Mouse (Mus musculus) forebrain, embryonic 16.5 days (tissue): ENCODE data around the gene Tdrd9. TPM values are rescaled to one million over a fixed set of nuclear protein-coding genes. Genes with fewer than 3 reads are reported as not detected.

Experiments used
- ATAC-seq: fragments of 200-750 bp; cut with Nextera tagmentation; 2 replicates; pipeline ENCODE4 v1.8.0; 2017; ENCODE audit warnings: mild to moderate bottlenecking, moderate library complexity
- H3K27ac ChIP-seq: fragments of 300-500 bp; sonication (generic); 2 replicates; pipeline ENCODE4 v1.5.1; 2014; ENCODE audit warnings: low read length, control low read depth
- H3K27me3 ChIP-seq: fragments of 300-500 bp; sonication (generic); replicated peaks from 2 replicates; pipeline ENCODE4 v1.6.1; 2014; ENCODE audit warnings: low read length; ENCODE audit not compliant: control insufficient read depth, insufficient read depth
- H3K36me3 ChIP-seq: fragments of 300-500 bp; sonication (generic); 2 replicates; pipeline ENCODE4 v1.6.1; 2014; ENCODE audit not compliant: control insufficient read depth, insufficient read depth
- H3K4me1 ChIP-seq: fragments of 300-500 bp; sonication (generic); replicated peaks from 2 replicates; pipeline ENCODE4 v1.6.1; 2014; ENCODE audit warnings: low read length; ENCODE audit not compliant: control insufficient read depth, insufficient read depth
- H3K4me2 ChIP-seq: fragments of 300-500 bp; sonication (generic); 2 replicates; pipeline ENCODE4 v1.6.1; 2014; ENCODE audit warnings: mild to moderate bottlenecking, low read length, control low read depth
- H3K4me3 ChIP-seq: fragments of 300-500 bp; sonication (generic); replicated peaks from 2 replicates; pipeline ENCODE4 v1.5.1; 2014; ENCODE audit warnings: mild to moderate bottlenecking, low read length, control low read depth
- H3K9ac ChIP-seq: fragments of 300-500 bp; sonication (generic); replicated peaks from 2 replicates; pipeline ENCODE4 v1.6.1; 2014; ENCODE audit warnings: low read depth, low read length, control low read depth
- H3K9me3 ChIP-seq: fragments of 300-500 bp; sonication (generic); 2 replicates; pipeline ENCODE4 v1.6.1; 2016; ENCODE audit warnings: low read length; ENCODE audit not compliant: control insufficient read depth
- WGBS: fragments of 180-500 bp; shearing (Covaris S2); extraction: QIAGEN DNeasy Blood & Tissue Kit; methylation state at CpG from one replicate; pipeline ENCODE4 v1.1.7; 2014; 5-methylcytosine and 5-hydroxymethylcytosine counted together
- polyA plus RNA-seq: library from polyadenylated mRNA; unstranded; fragments of >200 nt; fragmentation: Nextera tagmentation; extraction: Ambion mirVana; gene quantifications from 2 replicates; pipeline ENCODE4 v1.2.1, GENCODE M21; 2015

Tdrd9 gene
- polyA plus RNA-seq, 1 experiment from 2014 or later: 0.44 TPM

DNA sequence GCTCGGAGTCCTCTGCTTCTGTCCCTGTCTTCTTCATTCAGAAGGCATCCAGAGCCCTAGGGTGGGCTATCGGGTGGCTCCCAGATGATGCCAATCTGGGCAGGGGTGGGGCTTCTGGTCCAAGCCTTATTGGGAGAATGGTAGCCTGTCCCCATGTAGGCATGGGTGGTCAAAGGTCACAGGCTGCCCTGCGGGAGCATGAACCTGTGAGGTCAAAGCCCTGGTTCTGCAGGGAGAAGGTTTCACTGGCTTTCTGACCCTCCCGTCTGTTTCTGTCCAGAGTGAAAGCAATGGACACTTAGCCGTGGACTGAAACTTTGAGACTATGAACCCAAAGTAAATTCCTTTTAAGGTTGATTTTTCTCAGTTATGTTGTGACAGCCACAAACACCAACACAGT is 15.2 kb upstream of the Tdrd9 start:
- no peak overlapping the region for H3K27ac ChIP-seq
- WGBS: 84% methylated on average over 5 of the region's 5 CpGs
- peaks cover 15% of the 10 kb centered on the region for H3K36me3 ChIP-seq
- H3K9me3 ChIP-seq: no peaks in the 10 kb centered on the region
- H3K27me3 ChIP-seq: no peaks in the 10 kb centered on the region; the same call in 1 of the 2 replicates
- no peak overlapping the region for H3K4me2 ChIP-seq
- H3K9ac ChIP-seq: no peak overlapping the region
- H3K4me1 ChIP-seq: peaks cover 4% of the 10 kb centered on the region; the same call in 1 of the 2 replicates
- H3K4me3 ChIP-seq: no peak overlapping the region
- ATAC-seq: no peak

GRCm38 (mm10) chr12:111958101-111958865 is 13.1 kb upstream of the Tdrd9 start:
- H3K27ac ChIP-seq: no peak overlapping the region
- no peak overlapping the region for H3K4me2 ChIP-seq
- no peaks in the 10 kb centered on the region; the same call in 1 of the 2 replicates for H3K27me3 ChIP-seq
- ATAC-seq: peak; percentile 62
- H3K9ac ChIP-seq: no peak overlapping the region
- no peaks in the 10 kb centered on the region for H3K9me3 ChIP-seq
- no peak overlapping the region for H3K4me3 ChIP-seq
- 41% methylated on average over 9 of the region's 9 CpGs for WGBS
- no peaks in the 10 kb centered on the region for H3K4me1 ChIP-seq
- peaks cover 20% of the 10 kb centered on the region for H3K36me3 ChIP-seq

- no peak overlapping the region for H3K9ac ChIP-seq
- no peak overlapping the region for H3K4me3 ChIP-seq
- no peak overlapping the region for H3K4me2 ChIP-seq
- ATAC-seq: no peak
- peaks cover 12% of the 10 kb centered on the region for H3K4me1 ChIP-seq
- H3K9me3 ChIP-seq: no peaks in the 10 kb centered on the region
- WGBS: 84% methylated on average over 5 of the region's 5 CpGs
- H3K27me3 ChIP-seq: no peaks in the 10 kb centered on the region
- peaks cover 20% of the 10 kb centered on the region for H3K36me3 ChIP-seq
- H3K27ac ChIP-seq: no peak overlapping the region
Observed at GRCm38 (mm10) chr12:111963339-111963738, 8.0 kb upstream of the Tdrd9 start.

GRCm38 (mm10) chr12:111966683-111967173 is 4.6 kb upstream of the Tdrd9 start, which contains the start of gene Atp5mpl:
Gene Atp5mpl, minus strand, starts transcription at chr12:111966977.
- Histone ChIP-seq H3K9me3 (no peaks in the 10 kb centered on the region), H3K27ac (peak within 1 kb of the TSS; percentile 26; the same call in 1 of the 2 replicates), H3K4me3 (peak within 1 kb of the TSS; percentile 74), H3K36me3 (peaks cover 2% of the 10 kb centered on the region; the same call in 1 of the 2 replicates), H3K4me2 (peak within 1 kb of the TSS; percentile 91), H3K4me1 (peaks cover 12% of the 10 kb centered on the region), H3K27me3 (no peaks in the 10 kb centered on the region), H3K9ac (peak within 1 kb of the TSS; percentile 93)
- WGBS: 0% methylated on average over 36 of the region's 37 CpGs
- ATAC-seq: peak; percentile 94

DNA sequence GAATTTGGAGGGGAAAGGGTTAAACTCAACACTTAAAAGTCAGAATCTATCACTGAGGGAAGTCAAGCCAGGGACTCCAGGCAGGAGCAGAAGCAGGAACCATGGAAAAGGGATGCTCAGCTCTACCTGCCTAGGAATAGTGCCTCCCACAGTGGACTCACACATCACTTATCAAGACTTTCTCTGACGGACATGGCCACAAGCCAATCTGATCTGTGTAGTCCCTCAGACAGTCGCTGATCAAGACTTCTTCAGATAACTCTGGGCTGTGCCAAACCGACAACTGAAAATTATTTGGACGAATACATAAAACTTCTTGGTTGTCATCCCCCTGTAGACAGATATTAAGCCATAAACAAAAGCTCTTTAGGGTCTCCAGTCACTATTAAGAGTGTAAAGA is 1.3 kb upstream of the Tdrd9 start:
- H3K27me3 ChIP-seq: no peaks in the 10 kb centered on the region
- no peak overlapping the region for H3K27ac ChIP-seq
- peaks cover 12% of the 10 kb centered on the region for H3K4me1 ChIP-seq
- ATAC-seq: no peak
- H3K4me3 ChIP-seq: no peak overlapping the region
- WGBS: 82% methylated on average over 4 of the region's 4 CpGs
- no peaks in the 10 kb centered on the region for H3K9me3 ChIP-seq
- H3K4me2 ChIP-seq: no peak overlapping the region
- no peaks in the 10 kb centered on the region for H3K36me3 ChIP-seq
- no peak overlapping the region for H3K9ac ChIP-seq

- Histone ChIP-seq H3K27ac (no peak overlapping the region), H3K4me1 (peaks cover 10% of the 10 kb centered on the region), H3K4me2 (no peak overlapping the region), H3K9ac (no peak overlapping the region), H3K4me3 (no peak overlapping the region), H3K27me3 (no peaks in the 10 kb centered on the region), H3K9me3 (no peaks in the 10 kb centered on the region), H3K36me3 (no peaks in the 10 kb centered on the region)
- WGBS: 89% methylated on average over 10 of the region's 10 CpGs
- ATAC-seq: no peak
Observed at GRCm38 (mm10) chr12:111972504-111972903, 1.1 kb downstream of the Tdrd9 start.

DNA sequence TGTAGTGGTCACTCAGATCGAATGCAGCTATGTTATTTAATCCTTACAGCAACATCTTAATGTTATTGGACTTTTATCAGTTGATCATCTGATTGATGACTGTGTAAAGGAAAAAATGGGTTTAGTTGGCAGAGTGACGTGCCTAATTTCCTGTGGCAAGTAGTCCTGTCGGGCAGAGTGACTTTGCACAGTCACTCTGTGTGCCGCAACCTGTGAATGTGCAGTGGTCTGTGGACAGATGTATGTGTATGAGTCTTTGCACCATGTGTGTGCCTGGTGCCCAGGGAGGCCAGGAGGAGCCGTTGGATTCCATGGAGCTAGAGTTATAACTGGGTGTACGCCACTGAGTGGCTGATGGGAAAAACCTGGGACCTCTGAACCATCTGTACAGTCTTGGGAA is 3.2 kb downstream of the Tdrd9 start:
- Histone ChIP-seq H3K9me3 (no peaks in the 10 kb centered on the region), H3K4me3 (no peak overlapping the region), H3K4me1 (peaks cover 13% of the 10 kb centered on the region), H3K9ac (no peak overlapping the region), H3K36me3 (no peaks in the 10 kb centered on the region), H3K27me3 (no peaks in the 10 kb centered on the region), H3K27ac (no peak overlapping the region), H3K4me2 (no peak overlapping the region)
- WGBS: 85% methylated on average over 6 of the region's 6 CpGs
- ATAC-seq: no peak

DNA sequence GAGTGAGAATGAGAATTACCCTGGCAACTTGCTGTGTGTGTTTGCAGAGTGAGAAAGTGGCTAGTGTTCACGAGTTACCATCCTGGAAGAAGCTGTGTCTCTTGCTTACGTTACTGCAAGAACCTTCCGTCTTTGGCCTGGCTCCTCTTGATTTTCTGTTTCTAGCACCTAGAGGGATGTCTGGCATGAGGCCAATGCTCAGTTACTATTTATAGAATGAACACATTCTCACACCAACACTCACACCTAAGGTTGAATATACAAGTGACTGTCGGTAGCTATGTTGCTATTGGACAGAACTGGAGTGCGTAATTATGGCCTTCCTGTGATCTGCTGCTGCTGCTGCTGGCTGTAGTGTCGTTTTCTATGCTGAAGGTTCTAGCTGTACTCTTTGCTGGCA is 5.8 kb downstream of the Tdrd9 start:
- 0 out of 2 replicates have a peak overlapping the region, but pooled peaks have one; percentile 24 for H3K27ac ChIP-seq

DNA sequence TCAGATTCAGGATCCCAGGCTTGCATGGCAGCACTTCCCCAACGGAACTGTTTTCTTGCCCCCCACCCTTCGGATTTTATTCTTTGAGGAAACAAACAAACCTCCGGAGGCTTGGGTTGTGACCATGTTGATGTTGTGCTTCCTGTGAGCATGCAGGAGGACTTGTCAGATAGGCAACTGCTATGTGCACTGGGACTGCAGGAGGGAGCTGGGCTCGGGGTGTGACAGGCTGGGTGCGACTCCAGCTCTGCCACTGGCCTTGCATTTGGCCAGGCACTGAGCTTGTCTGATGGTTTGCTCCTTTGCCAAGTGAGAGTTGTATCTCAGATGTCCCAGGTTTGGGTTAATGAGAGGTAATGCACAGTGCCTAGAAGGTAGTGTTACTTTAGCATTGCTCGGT is 6.9 kb downstream of the Tdrd9 start:
- 78% methylated on average over 6 of the region's 6 CpGs for whole genome bisulfite sequencing
- Histone ChIP-seq H3K9ac (no peak overlapping the region), H3K4me3 (no peak overlapping the region), H3K36me3 (no peaks in the 10 kb centered on the region), H3K9me3 (no peaks in the 10 kb centered on the region), H3K4me1 (peaks cover 13% of the 10 kb centered on the region), H3K4me2 (no peak overlapping the region), H3K27me3 (no peaks in the 10 kb centered on the region), H3K27ac (no peak overlapping the region)
- ATAC-seq: no peak

More for the DNA sequence above, 5.8 kb downstream of the Tdrd9 start:
- H3K9me3 ChIP-seq: no peaks in the 10 kb centered on the region
- WGBS: 42% methylated on average over 6 of the region's 6 CpGs
- no peak; the same call in 1 of the 2 replicates for ATAC-seq
- H3K36me3 ChIP-seq: no peaks in the 10 kb centered on the region
- no peaks in the 10 kb centered on the region for H3K27me3 ChIP-seq
- H3K9ac ChIP-seq: no peak overlapping the region
- peaks cover 13% of the 10 kb centered on the region for H3K4me1 ChIP-seq
- H3K4me3 ChIP-seq: no peak overlapping the region
- no peak overlapping the region for H3K4me2 ChIP-seq
